Mouse (Mus musculus) MEL (cell line): ENCODE results near the gene Trmt11. TPM values are rescaled to one million over a fixed set of nuclear protein-coding genes. Genes with fewer than 3 reads are reported as not detected.

ENCODE experiments used
- DNase-seq: peaks from one replicate; pipeline ENCODE4 v3.0.0; 2011; ENCODE audit warnings: low read depth, low spot score
- H3K27ac ChIP-seq: 2 replicates; pipeline ENCODE4 v1.5.1; 2012; ENCODE audit warnings: low read depth, mild to moderate bottlenecking, control low read depth, low read length, moderate library complexity; ENCODE audit not compliant: control insufficient read depth
- H3K27me3 ChIP-seq, 2 experiments: fragments of 150-350 bp in 1 of 2; sonication (generic) in 1 of 2; 2 replicates each; pipeline ENCODE4 v1.6.1; 2012; ENCODE audit warnings: low read length in 2 of 2, mild to moderate bottlenecking in 2 of 2, improper control_type of control experiment in 1 of 2, moderate library complexity in 1 of 2; ENCODE audit not compliant: insufficient read depth in 2 of 2, control insufficient read depth in 1 of 2
- H3K36me3 ChIP-seq, 2 experiments: 2 replicates each; pipeline ENCODE4 v1.6.1; 2012 to 2014; ENCODE audit warnings: low read length in 2 of 2, improper control_type of control experiment in 1 of 2, inconsistent platforms in 1 of 2, mild to moderate bottlenecking in 1 of 2; ENCODE audit not compliant: insufficient read depth in 2 of 2, control insufficient read depth in 1 of 2
- H3K4me1 ChIP-seq, 2 experiments: fragments of 150-350 bp in 1 of 2; sonication (generic) in 1 of 2; 2 replicates each; pipeline ENCODE4 v1.6.1; 2012; ENCODE audit warnings: low read length in 2 of 2, improper control_type of control experiment in 1 of 2, mild to moderate bottlenecking in 1 of 2; ENCODE audit not compliant: insufficient read depth in 2 of 2, control insufficient read depth in 1 of 2
- H3K4me3 ChIP-seq, 2 experiments: fragments of 150-350 bp in 1 of 2; sonication (generic) in 1 of 2; 2 replicates each; pipeline ENCODE4 v1.5.1; 2012; ENCODE audit warnings: low read depth in 2 of 2, low read length in 2 of 2, mild to moderate bottlenecking in 2 of 2, moderate library complexity in 2 of 2, control low read depth in 1 of 2, improper control_type of control experiment in 1 of 2; ENCODE audit not compliant: control insufficient read depth in 1 of 2, insufficient read depth in 1 of 2
- H3K79me2 ChIP-seq: 2 replicates; pipeline ENCODE4 v1.6.1; 2012; ENCODE audit warnings: mild to moderate bottlenecking, low read length, moderate library complexity; ENCODE audit not compliant: control insufficient read depth, poor library complexity, insufficient read depth
- H3K9ac ChIP-seq: 2 replicates; pipeline ENCODE4 v1.6.1; 2012; ENCODE audit warnings: low read depth, mild to moderate bottlenecking, control low read depth, low read length, moderate library complexity; ENCODE audit not compliant: control insufficient read depth, poor library complexity, severe bottlenecking
- H3K9me3 ChIP-seq: fragments of 150-350 bp; sonication (generic); replicated peaks from 2 replicates; pipeline ENCODE4 v1.6.1; 2012; ENCODE audit warnings: mild to moderate bottlenecking, low read length, improper control_type of control experiment, moderate library complexity; ENCODE audit not compliant: insufficient read depth
- BHLHE40 ChIP-seq: IDR thresholded peaks from 2 replicates; pipeline ENCODE4 v1.6.1; 2012; ENCODE audit warnings: low read depth, mild to moderate bottlenecking, inconsistent platforms, low read length, improper control_type of control experiment, borderline replicate concordance
- CHD1 ChIP-seq: IDR thresholded peaks from 2 replicates; pipeline ENCODE4 v1.6.1; 2012; ENCODE audit warnings: low read depth, mild to moderate bottlenecking, inconsistent platforms, low read length, improper control_type of control experiment
- CHD2 ChIP-seq: IDR thresholded peaks from 2 replicates; pipeline ENCODE4 v1.6.1; 2011; ENCODE audit warnings: low read length, improper control_type of control experiment
- CTCF ChIP-seq, 3 experiments: IDR thresholded peaks in 2 of 3; conservative IDR thresholded peaks in 1 of 3; 2 replicates each; pipeline ENCODE4 v1.5.1; 2011 to 2012; ENCODE audit warnings: low read length in 3 of 3, low read depth in 2 of 3, mild to moderate bottlenecking in 2 of 3, improper control_type of control experiment in 1 of 3, inconsistent platforms in 1 of 3, mixed read lengths in 1 of 3, moderate library complexity in 1 of 3; ENCODE audit not compliant: control insufficient read depth in 1 of 3, insufficient read depth in 1 of 3, poor library complexity in 1 of 3, severe bottlenecking in 1 of 3
- ELF1 ChIP-seq: IDR thresholded peaks from 2 replicates; pipeline ENCODE4 v1.6.1; 2014; ENCODE audit warnings: low read depth, mild to moderate bottlenecking, inconsistent platforms, low read length, improper control_type of control experiment, moderate library complexity
- EP300 ChIP-seq, 2 experiments: IDR thresholded peaks; 2 replicates each; pipeline ENCODE4 v1.6.1; 2011; ENCODE audit warnings: improper control_type of control experiment in 2 of 2, low read length in 2 of 2, low read depth in 1 of 2, mild to moderate bottlenecking in 1 of 2
- ETS1 ChIP-seq: IDR thresholded peaks from 2 replicates; pipeline ENCODE4 v1.6.1; 2012; ENCODE audit warnings: low read depth, mild to moderate bottlenecking, inconsistent platforms, low read length, improper control_type of control experiment, moderate library complexity
- GABPA ChIP-seq: IDR thresholded peaks from 2 replicates; pipeline ENCODE4 v1.6.1; 2012; ENCODE audit warnings: low read depth, mild to moderate bottlenecking, inconsistent platforms, low read length, improper control_type of control experiment, moderate library complexity
- GATA1 ChIP-seq: IDR thresholded peaks from 2 replicates; pipeline ENCODE4 v1.6.1; 2011; ENCODE audit warnings: low read depth, low read length, improper control_type of control experiment
- HCFC1 ChIP-seq: IDR thresholded peaks from 2 replicates; pipeline ENCODE4 v1.6.1; 2012; ENCODE audit warnings: low read depth, mild to moderate bottlenecking, inconsistent platforms, low read length, improper control_type of control experiment, moderate library complexity
- KAT2A ChIP-seq: conservative IDR thresholded peaks from 2 replicates; pipeline ENCODE4 v1.6.1; 2012; ENCODE audit warnings: low read depth, low read length, improper control_type of control experiment, inconsistent platforms
- MAFK ChIP-seq: IDR thresholded peaks from 2 replicates; pipeline ENCODE4 v1.6.1; 2011; ENCODE audit warnings: low read depth, mild to moderate bottlenecking, low read length, improper control_type of control experiment, borderline replicate concordance
- MEF2A ChIP-seq: IDR thresholded peaks from 2 replicates; pipeline ENCODE4 v1.6.1; 2014; ENCODE audit warnings: low read depth, mild to moderate bottlenecking, inconsistent platforms, low read length, improper control_type of control experiment; ENCODE audit not compliant: poor library complexity, insufficient replicate concordance, severe bottlenecking; ENCODE audit errors: extremely low read depth
- MXI1 ChIP-seq: IDR thresholded peaks from 2 replicates; pipeline ENCODE4 v1.6.1; 2011; ENCODE audit warnings: mild to moderate bottlenecking, low read depth, low read length, improper control_type of control experiment
- MYB ChIP-seq: IDR thresholded peaks from 2 replicates; pipeline ENCODE4 v1.6.1; 2011; ENCODE audit warnings: mild to moderate bottlenecking, low read depth, low read length, improper control_type of control experiment
- POLR2AphosphoS2 ChIP-seq: IDR thresholded peaks from 2 replicates; pipeline ENCODE4 v1.6.1; 2011; ENCODE audit warnings: low read length, improper control_type of control experiment
- POLR2AphosphoS5 ChIP-seq: IDR thresholded peaks from 2 replicates; pipeline ENCODE4 v1.6.1; 2012; ENCODE audit warnings: low read depth, borderline replicate concordance, mild to moderate bottlenecking, inconsistent platforms, low read length, moderate library complexity, mixed read lengths
- RAD21 ChIP-seq: IDR thresholded peaks from 2 replicates; pipeline ENCODE4 v1.6.1; 2011; ENCODE audit warnings: mild to moderate bottlenecking, low read depth, low read length, improper control_type of control experiment
- RCOR1 ChIP-seq: IDR thresholded peaks from 2 replicates; pipeline ENCODE4 v1.6.1; 2012; ENCODE audit warnings: low read depth, mild to moderate bottlenecking, inconsistent platforms, low read length, improper control_type of control experiment
- SIN3A ChIP-seq: IDR thresholded peaks from 2 replicates; pipeline ENCODE4 v1.6.1; 2012; ENCODE audit warnings: low read length, improper control_type of control experiment, inconsistent platforms
- SMC3 ChIP-seq: IDR thresholded peaks from 2 replicates; pipeline ENCODE4 v1.6.1; 2011; ENCODE audit warnings: low read depth, low read length, improper control_type of control experiment
- TAL1 ChIP-seq: IDR thresholded peaks from 2 replicates; pipeline ENCODE4 v1.6.1; 2012; ENCODE audit warnings: mild to moderate bottlenecking, inconsistent platforms, low read length, moderate library complexity, mixed read lengths
- TBP ChIP-seq: IDR thresholded peaks from 2 replicates; pipeline ENCODE4 v1.8.0; 2011; ENCODE audit warnings: low read depth, low read length, improper control_type of control experiment
- USF2 ChIP-seq, 2 experiments: IDR thresholded peaks; 2 replicates each; pipeline ENCODE4 v1.6.1; 2011 to 2012; ENCODE audit warnings: improper control_type of control experiment in 2 of 2, low read length in 2 of 2, borderline replicate concordance in 1 of 2, inconsistent platforms in 1 of 2, low read depth in 1 of 2, mild to moderate bottlenecking in 1 of 2; ENCODE audit not compliant: insufficient read depth in 1 of 2
- ZC3H11A ChIP-seq: IDR thresholded peaks from 2 replicates; pipeline ENCODE4 v1.6.1; 2012; ENCODE audit warnings: low read depth, mild to moderate bottlenecking, inconsistent platforms, low read length, improper control_type of control experiment
- ZKSCAN1 ChIP-seq: IDR thresholded peaks from 2 replicates; pipeline ENCODE4 v1.6.1; 2012; ENCODE audit warnings: low read depth, mild to moderate bottlenecking, inconsistent platforms, low read length, improper control_type of control experiment, moderate library complexity
- polyA plus RNA-seq, 2 experiments: library from polyadenylated mRNA; stranded (reverse) in 1 of 2; unstranded in 1 of 2; fragments of >175 nt in 1 of 2; fragments of >200 nt in 1 of 2; gene quantifications; 2 replicates each; pipeline versions ENCODE4 v1.2.1 to v1.2.4; 2012; ENCODE audit warnings: low replicate concordance in 2 of 2, low read depth in 1 of 2; ENCODE audit not compliant: insufficient read length in 2 of 2, insufficient read depth in 1 of 2, missing spikeins in 1 of 2
- total RNA-seq: library from RNA; depleted of rRNA; stranded (reverse); fragments of 300-350 nt; gene quantifications from 2 replicates; pipeline ENCODE4 v1.2.3, GENCODE M21; 2012

Gene Trmt11
- total and polyA plus RNA-seq, 3 experiments: 15.8 to 22.6 TPM; not detected in 1

DNA sequence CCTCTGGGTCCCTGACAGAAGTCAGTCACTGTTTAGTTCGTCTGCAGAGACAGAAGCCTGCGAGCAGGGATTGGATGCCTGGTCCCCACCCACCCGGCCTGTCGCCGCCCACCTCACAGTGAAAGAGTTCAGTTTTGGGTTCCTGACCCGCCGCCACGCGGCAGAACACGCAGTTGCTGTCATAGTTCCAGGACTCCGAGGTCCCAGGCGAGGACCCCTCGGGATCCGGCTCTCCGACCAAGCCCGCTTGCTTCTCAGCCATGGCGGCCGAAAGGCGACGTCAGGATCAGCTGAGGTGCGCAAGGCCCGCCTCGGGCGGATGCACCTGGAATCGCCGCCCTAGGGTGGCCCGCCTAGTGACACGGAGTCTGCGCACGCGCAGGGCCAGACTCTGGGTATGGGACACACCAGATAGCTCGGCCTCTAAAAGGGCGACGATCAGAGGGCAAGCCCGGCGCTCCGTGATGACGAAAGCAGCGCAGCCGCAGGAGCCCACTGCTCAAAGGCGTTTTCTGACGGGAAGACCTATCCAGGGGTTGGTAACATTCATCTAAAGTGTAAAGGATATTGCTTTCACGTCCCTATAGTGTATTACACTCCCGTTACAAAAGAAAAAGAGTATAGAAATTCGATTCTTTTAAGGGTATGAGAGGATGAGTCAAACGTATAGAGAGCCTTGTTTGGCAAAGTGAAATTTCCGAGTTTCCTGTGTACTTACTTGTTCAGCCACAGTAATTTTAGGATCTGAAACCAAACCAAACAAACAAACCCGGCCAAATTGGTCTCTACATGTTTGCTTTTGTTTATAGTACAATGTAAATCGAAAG is 17.8 kb upstream of the Trmt11 start (continued):
- TF ChIP-seq POLR2AphosphoS5 (peak; percentile 12; the same call in 1 of the 2 replicates), ZC3H11A (peak; percentile 30), MAFK (no peak), GABPA (peak; percentile 71; the same call in 1 of the 2 replicates), USF2 (IDR thresholded peaks at IDR 0.05; ENCODE audit: borderline replicate concordance in 1 of 2, insufficient read depth in 1 of 2, low read depth in 1 of 2, low read length in 2 of 2) (no peak), ELF1 (peak; percentile 65), MEF2A (peak; percentile 32; the same call in 1 of the 2 replicates), CHD2 (no peak; the same call in 1 of the 2 replicates), RAD21 (no peak), TAL1 (peak; percentile 32), CHD1 (peak; percentile 92; the same call in 1 of the 2 replicates), ETS1 (peak; percentile 97), ZKSCAN1 (no peak), CTCF (IDR thresholded peaks at IDR 0.05 in 2 of 3, conservative IDR thresholded peaks at IDR 0.05 in 1 of 3; ENCODE audit: control insufficient read depth in 1 of 3, insufficient read depth in 1 of 3, low read depth in 2 of 3, low read length in 3 of 3, poor library complexity in 1 of 3, severe bottlenecking in 1 of 3) (no peak), GATA1 (peak; percentile 35; the same call in 1 of the 2 replicates), POLR2AphosphoS2 (peak; percentile 97), MYB (no peak), EP300 (IDR thresholded peaks at IDR 0.05; ENCODE audit: low read depth in 1 of 2, low read length in 2 of 2) (peak in 1 of 2 experiments; percentile 45; a peak in 1 of 4 replicates), KAT2A (peak; percentile 74), MXI1 (peak; percentile 79; the same call in 1 of the 2 replicates)
- TF ChIP-seq, all 39 proteins: peak for 26

GRCm38 (mm10) chr10:30613039-30613438 is 12.5 kb upstream of the Trmt11 start:
- Histone ChIP-seq H3K79me2 (peaks cover under 1% of the 10 kb centered on the region; the same call in 1 of the 2 replicates), H3K27me3 (no peaks in the 10 kb centered on the region), H3K9ac (no peak overlapping the region), H3K4me3 (no peak overlapping the region), H3K36me3 (peaks cover 0 to 15% of the 10 kb centered on the region in 2 experiments; a peak in 2 of 4 replicates)
- no peak for TF ChIP-seq USF2 (IDR thresholded peaks at IDR 0.05; ENCODE audit: borderline replicate concordance in 1 of 2, insufficient read depth in 1 of 2, low read depth in 1 of 2, low read length in 2 of 2)
- no peak for TF ChIP-seq HCFC1
- no peak for TF ChIP-seq RCOR1
- TF ChIP-seq TBP: no peak
- TF ChIP-seq BHLHE40: no peak
- no peak for TF ChIP-seq POLR2AphosphoS5
- TF ChIP-seq SMC3: no peak
- TF ChIP-seq SIN3A: no peak
- TF ChIP-seq, all 39 proteins: peak for 0
- H3K9me3 ChIP-seq: no peaks in the 10 kb centered on the region
- DNase-seq: no peak
- peaks cover 2 to 3% of the 10 kb centered on the region in 2 experiments; a peak in 3 of 4 replicates for H3K4me1 ChIP-seq
- no peak overlapping the region for H3K27ac ChIP-seq
